Mouse (Mus musculus): ENCODE measurements around the gene Pkn1.

Gene Pkn1

GRCm38 (mm10) chr8:83698661-83699453 lies at the start of gene Pkn1:
TSS of gene Pkn1 (minus strand) at chr8:83699179.
- DNase-seq: peak; percentile 91

- peak; percentile 35 for DNase-seq
Measured at GRCm38 (mm10) chr8:83748708-83749107, 49.7 kb upstream of the Pkn1 start.

GRCm38 (mm10) chr8:83747661-83748346 lies 48.8 kb upstream of the Pkn1 start:
- peak; percentile 64 for DNase-seq

GRCm38 (mm10) chr8:83744070-83744469 lies 45.1 kb upstream of the Pkn1 start:
- no peak for DNase-seq

- DNase-seq: no peak
Measured at GRCm38 (mm10) chr8:83742968-83743367, 44.0 kb upstream of the Pkn1 start.

- no peak for DNase-seq
Measured at GRCm38 (mm10) chr8:83741849-83742655, 43.1 kb upstream of the Pkn1 start.

GRCm38 (mm10) chr8:83740976-83741741 lies 42.2 kb upstream of the Pkn1 start, which contains the start of gene Adgre5:
TSS of gene Adgre5 (minus strand) at chr8:83741326.
- peak; percentile 70 for DNase-seq

GRCm38 (mm10) chr8:83740586-83740975 lies 41.6 kb upstream of the Pkn1 start:
- no peak for DNase-seq

- no peak for DNase-seq
Measured at GRCm38 (mm10) chr8:83739711-83740468, 40.9 kb upstream of the Pkn1 start.

GRCm38 (mm10) chr8:83738949-83739710 lies 40.2 kb upstream of the Pkn1 start:
- DNase-seq: peak; percentile 76

GRCm38 (mm10) chr8:83737852-83738562 lies 39.0 kb upstream of the Pkn1 start:
- peak; percentile 29 for DNase-seq

GRCm38 (mm10) chr8:83737346-83737745 lies 38.4 kb upstream of the Pkn1 start:
- DNase-seq: no peak

GRCm38 (mm10) chr8:83736681-83737080 lies 37.7 kb upstream of the Pkn1 start:
- no peak for DNase-seq

GRCm38 (mm10) chr8:83732919-83733318 lies 33.9 kb upstream of the Pkn1 start:
- no peak for DNase-seq

- DNase-seq: no peak
Measured at GRCm38 (mm10) chr8:83731906-83732305, 32.9 kb upstream of the Pkn1 start.

- DNase-seq: peak; percentile 64
Measured at GRCm38 (mm10) chr8:83729009-83729807, 30.2 kb upstream of the Pkn1 start.

GRCm38 (mm10) chr8:83725521-83726102 lies 26.6 kb upstream of the Pkn1 start:
- no peak for DNase-seq

- peak; percentile 76 for DNase-seq
Measured at GRCm38 (mm10) chr8:83724697-83725482, 25.9 kb upstream of the Pkn1 start.

Measured in embryo, embryonic 11 days (tissue).